Mouse (Mus musculus): ENCODE results near the gene Pigo.

Gene Pigo

GRCm38 (mm10) chr4:43025084-43025960 lies at the start of gene Pigo:
Gene Pigo (minus strand): TSS chr4:43025819.
- CTCF ChIA-PET = interaction anchor here (1.2 kb wide), 1 partner anchor 16 kb away, joined by 3 read pairs; the partner anchor contains the start of gene Fancg

- CTCF ChIA-PET = interaction anchor here (0.6 kb wide), 1 partner anchor 196 kb away, joined by 5 read pairs; no protein-coding TSS in a partner anchor
Observed at GRCm38 (mm10) chr4:43074923-43075322, 49.3 kb upstream of the Pigo start.

DNA sequence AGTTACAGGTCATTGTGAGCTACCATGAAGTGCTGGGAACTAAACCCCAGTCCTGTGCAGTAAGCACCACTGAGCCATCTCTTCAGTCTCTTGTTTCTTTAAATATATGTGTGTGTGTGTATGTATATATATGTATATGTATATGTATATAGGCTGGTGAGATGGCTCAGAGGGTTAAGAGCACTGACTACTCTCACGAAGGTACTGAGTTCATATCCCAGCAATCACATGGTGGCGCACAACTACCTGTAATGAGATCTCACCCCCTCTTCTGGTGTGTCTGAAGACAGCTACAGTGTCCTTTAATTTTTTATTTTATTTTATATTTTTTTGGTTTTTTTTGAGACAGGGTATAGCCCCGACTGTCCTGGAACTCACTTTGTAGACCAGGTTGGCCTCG lies 39.9 kb upstream of the Pigo start:
- CTCF ChIA-PET = no interaction called here

DNA sequence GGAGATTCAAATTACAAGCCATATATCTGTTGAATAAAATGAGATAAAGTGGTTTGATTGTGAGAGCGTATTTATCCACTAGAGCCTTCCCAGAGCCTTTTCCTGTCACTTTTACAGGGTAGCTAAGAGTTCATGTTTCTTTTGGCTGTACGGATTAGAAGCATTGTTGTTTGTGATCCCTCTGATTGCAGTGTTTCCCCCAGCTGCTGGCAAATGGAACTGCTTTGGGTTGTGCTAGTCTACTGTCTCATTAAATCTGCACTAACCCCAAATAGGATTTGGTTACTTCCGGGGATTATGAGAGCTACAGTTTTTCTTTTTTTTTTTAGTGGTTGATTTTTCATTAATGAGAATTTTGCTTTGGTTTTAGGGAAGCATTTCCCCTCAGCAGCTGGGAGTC lies 34.7 kb upstream of the Pigo start:
- CTCF ChIA-PET = interaction anchor here (0.5 to 0.6 kb wide), 2 partner anchors 9 to 32 kb away, joined by 3 to 7 read pairs; no protein-coding TSS in a partner anchor

DNA sequence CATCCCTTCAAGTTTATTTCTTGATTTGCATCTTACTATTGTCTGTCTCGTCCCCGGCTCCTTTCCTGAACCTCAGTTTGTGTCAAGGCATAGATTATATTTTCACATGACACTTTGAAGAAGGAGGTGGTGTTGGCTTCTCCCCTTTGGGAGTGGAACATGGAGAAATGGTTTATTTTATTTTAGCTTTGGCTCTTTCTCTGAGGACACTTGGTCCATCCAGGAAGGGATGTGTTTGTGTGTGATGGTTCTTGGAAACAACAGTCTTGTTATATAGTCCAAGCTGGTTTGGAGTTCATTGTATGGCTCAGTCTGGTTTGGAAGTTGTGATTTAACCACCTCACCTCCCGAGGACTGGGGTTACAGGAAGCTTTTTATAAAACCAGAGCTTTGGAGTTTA lies 34.1 kb upstream of the Pigo start:
- CTCF ChIA-PET = interaction anchor here (0.5 to 0.7 kb wide), 2 partner anchors 33 to 98 kb away, joined by 3 to 7 read pairs; no protein-coding TSS in a partner anchor

DNA sequence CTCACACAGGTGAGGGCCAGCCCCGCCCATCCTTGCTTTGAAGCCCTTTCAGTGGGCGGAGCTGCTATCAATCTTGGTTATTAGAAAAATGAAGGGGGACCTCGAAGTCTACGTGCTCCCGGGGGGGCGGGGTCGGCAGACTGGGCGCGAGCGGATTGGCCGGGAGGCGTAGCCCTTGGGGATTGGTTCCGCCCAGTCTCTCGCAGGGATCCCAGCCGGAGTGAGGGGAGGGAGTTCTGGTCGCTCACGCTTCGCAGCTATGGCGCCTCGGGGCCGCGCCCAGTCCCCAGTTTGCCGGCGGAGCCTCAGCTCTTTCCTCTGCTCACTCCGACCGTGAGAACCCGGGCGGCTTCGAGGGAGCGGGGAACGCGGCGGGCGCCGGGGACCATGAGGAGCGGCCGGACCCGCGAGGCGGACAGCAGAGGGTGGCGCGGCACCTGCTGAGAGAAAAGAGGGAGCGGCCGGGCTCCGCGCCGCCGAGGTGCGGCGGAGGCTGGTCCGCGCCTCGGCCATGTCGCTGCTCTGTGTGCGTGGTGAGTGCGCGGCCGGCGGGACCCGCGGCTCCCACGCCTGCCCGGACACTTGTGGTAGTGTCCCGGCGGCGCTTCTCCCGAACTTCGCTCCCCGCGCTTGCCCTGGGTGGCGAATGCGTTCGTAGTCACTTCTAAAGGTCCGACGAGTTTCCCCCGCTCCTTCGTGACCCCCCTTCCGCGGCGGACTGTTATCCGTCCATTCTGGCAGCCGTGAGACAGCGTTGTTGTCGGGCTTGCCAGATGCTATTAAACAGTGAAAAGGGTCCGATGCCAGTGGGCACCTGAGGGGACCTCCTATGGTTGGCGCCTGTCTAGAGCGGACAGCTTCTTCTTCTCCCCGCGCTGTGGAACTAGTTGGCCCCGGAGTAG lies 33.4 kb upstream of the Pigo start, which contains the start of gene Unc13b:
Unc13b (plus strand) TSS at position 201 of the 902 bp plus-strand sequence.
- CTCF ChIA-PET = interaction anchor here (0.7 kb wide), 1 partner anchor 97 kb away, joined by 3 read pairs; no protein-coding TSS in a partner anchor

DNA sequence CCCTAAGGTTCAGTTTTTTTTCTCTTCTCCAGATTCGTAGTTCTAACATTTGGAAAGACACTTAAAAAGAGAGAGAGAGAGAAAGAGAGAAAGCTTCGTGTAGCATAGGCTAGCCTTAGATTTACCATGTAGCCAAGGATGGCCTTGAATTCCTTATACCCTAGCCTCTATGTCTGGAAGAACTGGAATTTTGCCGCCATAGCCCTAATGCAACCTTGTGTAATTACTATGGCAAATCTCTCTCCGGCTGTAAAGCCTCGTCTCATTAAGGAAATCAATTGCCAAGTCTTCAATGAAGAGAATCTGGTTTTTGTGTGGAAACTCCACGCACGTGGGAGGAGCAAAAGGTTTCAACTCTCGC lies 32.8 kb upstream of the Pigo start:
- CTCF ChIA-PET = no interaction called here

DNA sequence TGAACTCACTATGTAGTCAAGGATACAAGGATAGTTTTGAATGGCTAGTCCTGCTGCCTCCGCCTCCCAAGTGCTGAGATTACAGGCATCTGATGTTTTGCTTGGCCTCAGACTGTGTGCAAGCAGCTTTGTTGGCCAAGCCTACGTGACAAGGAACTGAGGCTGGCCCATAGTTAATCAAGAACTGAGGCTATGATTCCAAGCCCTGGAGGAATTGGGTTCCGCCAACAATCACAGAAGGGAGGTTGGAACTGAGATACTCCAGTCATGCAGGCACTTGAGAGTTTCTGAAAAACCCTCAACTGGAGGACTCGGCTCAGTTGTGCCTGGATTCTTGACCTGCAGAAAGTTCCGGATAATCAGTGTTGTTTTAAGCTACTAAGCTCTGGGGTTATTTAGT lies 32.0 kb upstream of the Pigo start:
- CTCF ChIA-PET = no interaction called here

GRCm38 (mm10) chr4:43052627-43053026 lies 27.0 kb upstream of the Pigo start:
- CTCF ChIA-PET = no interaction called here

DNA sequence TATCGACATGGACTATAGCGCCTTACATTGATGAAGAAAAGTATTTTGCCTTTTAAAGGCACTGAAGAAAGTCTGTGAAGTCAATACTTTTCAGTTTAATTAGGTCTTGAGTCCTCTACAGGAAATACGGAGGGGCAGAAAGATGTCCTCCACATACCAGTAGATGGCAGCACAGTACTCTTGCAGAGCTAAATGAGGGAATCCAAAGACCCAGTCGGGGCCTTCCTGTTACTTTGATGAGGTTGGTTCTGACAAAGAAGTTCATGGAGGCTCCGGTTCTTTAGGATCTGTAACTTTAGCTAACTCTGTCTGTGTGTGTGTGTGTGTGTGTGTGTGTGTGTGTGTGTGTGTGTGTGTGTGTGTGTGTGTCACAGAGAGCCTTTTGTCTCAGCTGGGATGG lies 21.6 kb upstream of the Pigo start:
- CTCF ChIA-PET = interaction anchor here (0.6 to 1.0 kb wide), 4 partner anchors 9 to 392 kb away, joined by 3 to 5 read pairs (median 3); no protein-coding TSS in a partner anchor

DNA sequence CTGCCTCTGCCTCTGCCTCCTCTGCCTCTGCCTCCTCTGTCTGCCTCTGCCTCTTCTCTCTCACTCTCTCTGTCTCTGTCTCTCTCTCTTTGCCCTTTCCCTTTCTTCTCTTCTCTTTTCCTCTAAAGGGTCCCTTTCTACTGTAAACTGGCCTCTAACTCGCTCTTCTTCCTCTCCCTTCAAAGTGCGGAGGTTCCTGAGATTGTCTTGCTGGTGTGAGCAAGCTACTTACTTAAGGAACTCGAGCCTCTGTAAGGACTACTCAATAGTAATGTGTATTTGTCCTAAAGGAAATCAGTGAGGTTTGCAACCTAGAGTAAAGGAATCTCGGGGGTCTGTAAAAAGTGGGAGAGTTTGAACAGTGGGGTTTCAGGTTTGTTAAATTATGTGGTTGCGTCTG lies 21.0 kb upstream of the Pigo start:
- CTCF ChIA-PET = interaction anchor here (0.7 to 1.0 kb wide), 2 partner anchors 10 to 200 kb away, joined by 3 read pairs; no protein-coding TSS in a partner anchor

DNA sequence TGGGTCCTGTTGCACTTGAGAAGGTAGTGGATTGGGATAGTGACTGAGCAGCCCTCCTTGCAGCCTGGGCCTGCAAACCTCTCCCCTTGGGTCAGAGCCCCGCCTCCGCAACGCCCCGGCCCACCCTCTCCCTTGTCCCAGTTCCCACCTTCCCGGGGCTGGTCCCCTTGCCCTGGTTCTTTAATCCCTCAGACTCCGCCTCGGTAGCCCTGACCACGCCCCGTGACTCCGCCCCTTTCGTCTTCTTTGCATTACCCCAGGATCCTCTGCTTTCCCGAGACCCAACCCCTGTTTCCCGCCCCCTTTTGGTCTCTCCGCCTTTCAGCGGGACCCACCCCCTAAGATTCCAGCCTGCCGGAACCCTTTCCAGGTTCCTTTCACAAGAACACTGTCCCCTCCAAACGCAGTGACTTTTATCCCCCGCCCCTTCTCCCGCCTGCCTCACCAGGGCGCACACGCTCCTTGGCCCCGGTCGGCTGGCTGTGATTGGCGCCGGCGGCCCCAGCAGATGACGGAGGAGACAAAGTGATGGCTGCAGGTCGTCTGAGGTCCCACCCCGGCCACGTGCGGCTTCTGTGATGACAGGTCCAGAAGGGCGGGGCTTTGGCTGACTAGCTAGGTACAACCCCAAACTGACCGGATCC lies 20.2 kb upstream of the Pigo start, which contains the start of gene Fam214b:
Fam214b (minus strand) TSS at position 562 of the 644 bp plus-strand sequence.
- CTCF ChIA-PET = no interaction called here

- CTCF ChIA-PET = no interaction called here
Observed at GRCm38 (mm10) chr4:43045285-43045658, 19.7 kb upstream of the Pigo start.

DNA sequence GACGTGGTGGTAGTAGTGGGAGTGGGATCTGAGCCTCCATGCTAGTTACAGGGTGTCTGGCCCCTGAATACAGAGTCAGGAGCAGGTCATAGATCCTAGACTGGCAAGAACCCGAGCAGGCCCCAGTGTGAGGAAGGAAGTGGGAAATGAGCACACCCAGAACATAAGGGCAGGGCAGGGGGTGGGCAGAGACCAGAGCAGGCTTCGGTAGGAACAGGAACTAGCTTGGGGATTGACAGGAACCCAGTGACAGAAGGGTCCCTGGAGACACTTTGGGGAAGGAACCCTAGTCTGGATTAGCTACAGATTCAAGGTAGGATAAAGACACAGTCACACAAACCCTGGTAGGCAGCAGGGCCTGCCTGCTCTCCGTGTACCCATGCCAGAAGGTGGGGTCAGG lies 19.1 kb upstream of the Pigo start:
- CTCF ChIA-PET = no interaction called here

DNA sequence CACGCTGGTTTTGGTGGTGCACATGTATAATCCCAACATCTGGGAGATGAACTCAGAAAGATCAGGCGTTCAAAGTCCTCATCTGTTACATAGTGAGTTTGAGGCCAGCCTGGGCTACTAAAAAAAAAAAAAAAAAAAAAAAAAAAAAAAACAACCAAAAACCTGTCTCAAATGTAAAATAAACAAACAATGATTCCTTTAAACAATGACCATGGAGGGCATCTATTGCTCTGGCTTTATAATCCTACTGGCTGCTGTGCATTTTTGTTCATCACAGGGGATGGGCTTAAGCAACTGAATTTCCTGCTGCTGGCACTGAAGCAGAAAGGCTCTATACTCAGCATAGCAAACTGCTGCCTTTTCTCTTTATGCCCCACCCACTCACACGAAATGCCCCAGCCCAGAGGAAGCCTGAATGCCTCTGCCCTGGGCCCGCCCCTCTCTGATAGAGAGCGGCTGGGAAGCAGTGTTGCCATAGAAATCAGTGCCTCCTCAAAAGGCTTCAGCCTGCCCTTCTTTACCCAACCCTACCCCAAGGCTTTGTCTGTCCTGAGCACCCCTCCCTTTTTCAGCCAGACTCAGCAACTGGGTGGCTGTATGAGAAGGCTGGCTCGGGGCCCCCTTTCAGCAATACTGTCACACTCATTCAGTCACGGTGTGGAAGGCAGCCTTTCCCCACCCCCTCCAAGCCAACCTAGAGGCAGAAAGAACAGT lies 18.2 kb upstream of the Pigo start:
- CTCF ChIA-PET = no interaction called here

- CTCF ChIA-PET = interaction anchor here (0.6 to 1.6 kb wide), 4 partner anchors 9 to 1654 kb away, joined by 3 to 8 read pairs (median 4); partner anchors contain the start of gene Stoml2
Observed at GRCm38 (mm10) chr4:43040881-43041547, 15.4 kb upstream of the Pigo start.

DNA sequence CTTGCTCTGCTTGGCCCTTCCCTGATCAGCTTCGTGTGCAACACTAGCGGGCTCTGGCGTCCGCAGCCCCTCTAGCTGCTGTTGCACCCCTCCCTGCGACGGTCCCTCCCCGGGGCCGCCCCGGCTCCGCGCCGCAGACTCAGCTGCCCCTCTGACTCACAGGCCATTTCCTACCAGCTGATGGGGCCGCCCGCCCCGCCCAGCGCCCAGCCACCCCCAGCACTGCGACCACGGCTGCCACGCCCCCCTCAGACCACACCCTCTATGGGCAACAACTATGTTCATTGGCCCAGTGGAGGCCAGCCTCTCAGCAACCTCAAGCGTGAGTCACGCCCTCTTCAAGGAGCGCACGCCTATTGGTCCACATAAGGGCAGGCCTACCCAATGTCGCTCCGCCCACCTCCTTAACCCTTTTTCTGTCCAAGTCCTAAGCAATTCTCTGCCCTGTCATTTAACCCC lies 14.5 kb upstream of the Pigo start:
- CTCF ChIA-PET = interaction anchor here (0.6 to 1.6 kb wide), 3 partner anchors 9 to 203 kb away, joined by 3 to 8 read pairs (median 7); partner anchors contain the start of gene Stoml2

DNA sequence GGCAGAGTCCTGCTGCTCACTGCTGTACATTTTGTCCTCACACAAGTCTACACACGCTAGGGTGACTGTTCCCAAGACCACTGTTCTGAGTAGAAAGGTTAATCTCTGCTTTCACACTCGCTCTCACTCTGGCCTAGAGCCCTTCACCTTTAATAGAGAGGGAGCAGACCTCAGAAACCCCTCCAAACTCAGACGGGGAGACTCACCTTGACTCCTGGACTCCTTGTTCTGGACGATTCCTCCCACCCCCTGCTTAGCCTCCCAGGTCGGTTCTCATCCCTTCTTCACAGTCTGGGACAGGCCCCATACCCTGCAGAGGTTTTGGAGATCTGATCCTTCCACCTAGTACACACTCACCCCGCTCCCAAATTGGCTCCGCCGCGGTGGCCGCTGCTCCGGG lies 14.0 kb upstream of the Pigo start:
- CTCF ChIA-PET = interaction anchor here (1.6 kb wide), 1 partner anchor 8 kb away, joined by 8 read pairs; the partner anchor contains the start of gene Stoml2

DNA sequence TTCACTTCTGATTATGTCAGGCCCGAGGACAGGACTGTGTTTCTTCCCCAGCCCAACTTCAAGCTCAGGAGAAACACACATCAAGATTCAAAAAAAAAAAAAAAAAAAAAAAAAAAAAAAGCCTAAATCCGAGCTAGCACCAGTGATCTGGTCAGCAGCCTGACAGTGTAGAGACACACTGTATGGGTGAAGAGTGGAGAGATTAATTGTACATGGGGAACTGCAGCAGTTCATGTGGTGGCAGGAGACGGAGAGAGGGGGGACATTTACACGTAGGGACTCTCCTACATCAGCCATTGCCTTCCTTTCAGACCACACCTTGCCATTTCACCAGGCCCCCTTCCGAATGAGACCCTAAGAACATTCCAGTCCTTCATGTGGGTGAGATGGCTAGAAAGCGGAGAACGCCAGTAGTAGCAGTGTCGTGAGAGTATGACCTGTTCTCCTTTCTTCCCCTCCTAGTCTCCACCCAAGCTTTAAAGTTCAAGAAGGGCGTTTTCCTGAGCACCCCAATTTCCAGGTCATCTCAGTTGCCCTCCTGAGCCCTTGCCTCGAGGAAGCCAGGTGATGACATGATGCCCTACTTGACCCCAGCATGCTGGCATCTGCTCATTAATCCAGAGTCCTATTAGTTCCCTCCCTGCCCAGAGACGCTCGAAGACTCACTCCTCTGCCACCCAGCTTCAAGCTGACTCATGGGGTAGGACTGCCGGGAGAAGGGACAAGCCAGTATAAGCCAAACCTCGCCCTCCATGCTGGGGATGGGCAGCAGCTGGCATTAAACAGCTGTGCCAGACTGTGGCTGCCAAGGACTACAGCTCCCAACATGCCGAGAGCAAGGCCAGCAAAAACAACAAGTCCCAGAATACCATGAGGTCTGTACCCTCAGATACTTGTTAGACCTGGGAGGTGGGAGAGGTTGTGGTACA lies 13.2 kb upstream of the Pigo start:
- CTCF ChIA-PET = no interaction called here
